Mouse (Mus musculus) monocyte, adult 5-6 weeks (primary cell): ENCODE results near the gene Defb7. TPM values are rescaled to one million over a fixed set of nuclear protein-coding genes. Genes with fewer than 3 reads are reported as not detected.

Experiments used
- ATAC-seq: fragments of 153-309, 156-312 bp; replicated peaks from 2 replicates; pipeline ENCODE4 v1.8.0; 2017; ENCODE audit warnings: mild to moderate bottlenecking; ENCODE audit not compliant: low TSS enrichment, insufficient number of reproducible peaks, severe bottlenecking, poor library complexity, low FRiP score
- total RNA-seq: library from RNA; stranded (forward); fragments of 200-1000, 200-491, 200-594 nt; gene quantifications from 3 replicates; pipeline ENCODE4 v1.2.3, GENCODE M21; 2017

Gene Defb7
- total RNA-seq = not detected in 3 replicates

GRCm38 (mm10) chr8:19494797-19495196 is at the start of gene Defb7:
Gene Defb7 (plus strand): TSS chr8:19495097.
- no peak for ATAC-seq

GRCm38 (mm10) chr8:19446378-19446777 is 48.5 kb upstream of the Defb7 start:
- ATAC-seq = no peak

GRCm38 (mm10) chr8:19461355-19461754 is 33.5 kb upstream of the Defb7 start:
- no peak for ATAC-seq

GRCm38 (mm10) chr8:19469026-19469425 is 25.9 kb upstream of the Defb7 start:
- ATAC-seq = no peak

GRCm38 (mm10) chr8:19500524-19500923 is 5.6 kb downstream of the Defb7 start:
- no peak for ATAC-seq

- no peak for ATAC-seq
Measured at GRCm38 (mm10) chr8:19535195-19535829, 40.4 kb downstream of the Defb7 start.

- ATAC-seq = no peak
Measured at GRCm38 (mm10) chr8:19540376-19540775, 45.5 kb downstream of the Defb7 start.

Other genes with a start within 250 kb of the Defb7 start
- not detected in 3 replicates for gene Defb5, start 247.5 kb upstream of the Defb7 start, total RNA-seq
- not detected in 3 replicates for gene Defb3, start 201.7 kb upstream of the Defb7 start, total RNA-seq
- not detected in 3 replicates for gene Defb8, start 47.5 kb upstream of the Defb7 start, total RNA-seq
- gene 4930467E23Rik, start 234.5 kb downstream of the Defb7 start, total RNA-seq = not detected in 3 replicates